Mouse (Mus musculus) cerebellum, adult 11 months (tissue): Measurements from ENCODE around the gene Sult2a1.
"Not testable (repeated sequence)": the region's sequence is repeated elsewhere in the genome, so short reads cannot be mapped to it uniquely, and the experiment has no call there.

ENCODE experiments used
- DNase-seq: peaks from one replicate; pipeline ENCODE4 v3.0.0; 2022

Sult2a1 gene

DNA sequence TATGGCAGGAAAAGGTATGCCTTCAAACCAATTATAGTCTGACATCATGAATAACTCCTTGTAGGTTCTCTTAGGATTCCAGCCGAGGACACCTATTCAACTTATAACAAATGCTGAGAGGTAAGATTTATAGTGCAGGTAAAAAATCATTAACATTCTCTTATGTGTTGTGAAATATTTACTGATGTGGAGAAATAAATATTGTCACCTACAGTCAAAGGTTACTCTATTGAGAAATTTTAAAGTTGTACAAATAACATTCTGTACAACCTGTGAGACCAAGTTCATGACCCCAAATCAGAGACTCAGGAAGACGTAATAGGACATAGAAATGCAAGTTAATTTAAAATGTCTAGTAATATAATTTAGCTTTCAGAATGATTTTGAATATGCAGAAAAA, at the start of gene Sult2a1:
Sult2a1 (minus strand) TSS at position 101 of the 400 bp plus-strand sequence.
- DNase-seq = not testable (repeated sequence)

DNA sequence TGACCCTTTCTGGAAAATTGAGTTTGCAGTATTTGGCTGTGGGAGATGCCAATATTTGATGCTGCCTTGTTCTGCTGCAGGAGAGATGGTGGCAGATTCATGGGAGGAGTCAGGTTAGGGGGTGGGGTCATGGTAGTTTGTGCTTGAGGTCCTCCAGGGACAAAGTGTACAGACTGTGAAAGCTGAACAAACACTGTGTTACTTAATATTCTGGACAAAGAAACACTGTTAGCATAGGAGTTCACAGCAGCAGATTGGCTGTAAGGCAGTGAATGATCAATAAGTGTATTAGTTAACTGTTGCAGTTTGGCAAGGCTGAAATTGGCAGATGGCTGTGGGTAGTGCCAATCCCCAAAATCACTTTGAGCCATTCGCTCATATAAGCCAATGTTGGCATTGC, 23.3 kb downstream of the Sult2a1 start:
- no peak for DNase-seq
